Mouse (Mus musculus) spleen, postnatal 4 days (tissue): ENCODE data around the gene Itpr2.

ENCODE experiments used
- DNase-seq, 2 experiments: peaks; one replicate each; pipeline ENCODE4 v3.0.0; 2022; ENCODE audit warnings: low spot score in 2 of 2

Gene Itpr2

GRCm38 (mm10) chr6:146501866-146502804 is at the start of gene Itpr2:
Gene Itpr2, minus strand, starts transcription at chr6:146502223.
- peak; percentile 88 to 93 for DNase-seq

DNA sequence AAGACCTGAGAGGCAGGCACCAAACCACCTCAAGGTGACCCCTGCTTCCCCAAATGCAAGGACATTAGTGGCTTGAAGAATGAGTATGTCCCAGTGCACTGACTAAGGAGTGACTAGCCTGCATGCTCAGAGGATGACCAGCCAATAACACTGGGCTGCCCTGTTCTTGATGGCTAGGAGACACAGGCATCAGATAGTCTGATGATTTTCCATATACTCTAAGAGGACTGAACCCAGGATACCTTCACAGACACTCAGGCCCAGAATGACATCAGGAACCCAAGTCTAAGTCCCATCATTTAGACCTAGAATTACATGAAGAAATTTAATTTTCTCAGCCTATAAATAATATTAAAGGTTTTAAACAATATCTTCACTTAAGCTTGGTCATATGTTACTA is 49.3 kb upstream of the Itpr2 start:
- no peak for DNase-seq

- no peak for DNase-seq
Observed at GRCm38 (mm10) chr6:146550421-146550820, 48.4 kb upstream of the Itpr2 start.

GRCm38 (mm10) chr6:146545289-146545865 is 43.4 kb upstream of the Itpr2 start:
- DNase-seq: no peak

DNA sequence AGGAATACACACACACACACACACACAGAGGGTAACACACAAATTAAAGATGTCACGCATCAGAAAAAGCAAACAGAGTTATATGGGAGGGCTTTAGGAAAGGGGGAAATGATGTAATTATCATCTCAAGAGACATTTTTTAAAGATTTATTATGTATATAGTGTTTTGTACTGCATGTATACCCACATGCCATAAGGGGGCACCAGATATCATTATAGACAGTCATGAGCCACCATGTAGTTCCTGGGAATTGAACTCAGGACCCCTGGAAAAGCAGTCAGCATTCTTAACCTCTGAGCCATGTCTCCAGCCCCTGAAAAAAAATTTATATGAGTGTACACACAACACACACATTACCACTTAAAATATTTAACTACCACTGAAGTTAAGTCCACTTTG is 42.6 kb upstream of the Itpr2 start:
- no peak for DNase-seq

GRCm38 (mm10) chr6:146540386-146540785 is 38.4 kb upstream of the Itpr2 start:
- DNase-seq: no peak

GRCm38 (mm10) chr6:146538661-146539060 is 36.6 kb upstream of the Itpr2 start:
- no peak for DNase-seq

- no peak for DNase-seq
Observed at GRCm38 (mm10) chr6:146538071-146538470, 36.0 kb upstream of the Itpr2 start.

- no peak for DNase-seq
Observed at GRCm38 (mm10) chr6:146537111-146537510, 35.1 kb upstream of the Itpr2 start.

- DNase-seq: no peak
Observed at GRCm38 (mm10) chr6:146535501-146535900, 33.5 kb upstream of the Itpr2 start.

GRCm38 (mm10) chr6:146533146-146533545 is 31.1 kb upstream of the Itpr2 start:
- no peak for DNase-seq

DNA sequence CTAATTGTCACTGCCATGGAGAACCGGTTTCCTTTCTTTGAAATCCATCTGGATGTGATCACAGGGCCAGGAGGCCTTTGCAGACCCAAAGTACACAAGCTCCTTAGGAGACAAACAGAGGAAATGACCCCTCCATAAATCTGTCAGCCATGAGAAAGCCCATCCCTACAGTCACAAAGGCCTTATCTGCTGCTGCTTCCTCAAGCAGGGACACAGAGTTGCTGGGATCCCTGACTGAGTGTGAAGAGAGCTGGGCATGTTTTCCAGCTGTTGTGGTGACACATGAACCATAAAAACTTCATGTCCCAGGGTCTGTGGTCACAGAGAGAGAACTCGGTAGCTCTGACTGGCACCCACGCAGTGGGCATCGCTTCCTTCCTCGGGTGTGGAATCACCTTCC is 28.7 kb upstream of the Itpr2 start:
- no peak for DNase-seq

DNA sequence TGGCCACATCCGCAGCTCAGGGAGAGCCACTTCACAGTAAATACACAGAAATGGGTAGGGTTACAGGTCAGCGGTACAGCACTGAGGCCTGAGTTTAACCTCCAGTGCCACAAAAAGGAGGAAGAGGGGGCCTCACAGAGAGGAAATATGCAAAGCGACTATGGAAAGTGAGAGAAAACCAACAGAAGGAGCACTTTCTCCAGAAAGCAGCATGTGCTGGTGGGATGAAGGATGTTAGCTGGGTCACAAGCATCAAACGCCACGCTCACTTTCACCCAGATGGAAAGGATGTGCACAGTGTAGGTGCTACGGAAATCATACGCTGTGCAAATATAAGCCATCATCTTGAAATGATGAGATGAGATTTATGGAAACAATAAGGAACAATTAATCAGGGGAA is 28.3 kb upstream of the Itpr2 start:
- no peak for DNase-seq

DNA sequence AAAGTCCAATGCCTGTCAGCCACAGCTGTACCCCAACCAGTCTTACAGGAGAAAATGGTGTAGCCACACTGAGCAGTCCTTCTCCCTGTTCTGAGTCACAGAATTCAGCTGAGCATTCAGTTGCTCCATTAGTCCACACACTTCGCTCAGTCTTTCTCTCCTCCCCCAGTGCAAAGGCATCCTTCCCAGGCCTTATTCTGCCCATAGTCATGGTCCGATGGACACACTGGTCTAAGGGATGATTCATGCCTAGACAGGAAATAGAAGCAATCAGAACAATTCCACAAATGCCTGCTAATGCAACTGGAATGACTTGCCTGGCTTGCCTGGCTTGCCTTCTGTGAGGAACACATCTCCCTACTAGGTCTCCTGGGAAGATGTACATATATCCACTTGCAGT is 25.5 kb upstream of the Itpr2 start:
- DNase-seq: no peak

GRCm38 (mm10) chr6:146525500-146525899 is 23.5 kb upstream of the Itpr2 start:
- no peak for DNase-seq

DNA sequence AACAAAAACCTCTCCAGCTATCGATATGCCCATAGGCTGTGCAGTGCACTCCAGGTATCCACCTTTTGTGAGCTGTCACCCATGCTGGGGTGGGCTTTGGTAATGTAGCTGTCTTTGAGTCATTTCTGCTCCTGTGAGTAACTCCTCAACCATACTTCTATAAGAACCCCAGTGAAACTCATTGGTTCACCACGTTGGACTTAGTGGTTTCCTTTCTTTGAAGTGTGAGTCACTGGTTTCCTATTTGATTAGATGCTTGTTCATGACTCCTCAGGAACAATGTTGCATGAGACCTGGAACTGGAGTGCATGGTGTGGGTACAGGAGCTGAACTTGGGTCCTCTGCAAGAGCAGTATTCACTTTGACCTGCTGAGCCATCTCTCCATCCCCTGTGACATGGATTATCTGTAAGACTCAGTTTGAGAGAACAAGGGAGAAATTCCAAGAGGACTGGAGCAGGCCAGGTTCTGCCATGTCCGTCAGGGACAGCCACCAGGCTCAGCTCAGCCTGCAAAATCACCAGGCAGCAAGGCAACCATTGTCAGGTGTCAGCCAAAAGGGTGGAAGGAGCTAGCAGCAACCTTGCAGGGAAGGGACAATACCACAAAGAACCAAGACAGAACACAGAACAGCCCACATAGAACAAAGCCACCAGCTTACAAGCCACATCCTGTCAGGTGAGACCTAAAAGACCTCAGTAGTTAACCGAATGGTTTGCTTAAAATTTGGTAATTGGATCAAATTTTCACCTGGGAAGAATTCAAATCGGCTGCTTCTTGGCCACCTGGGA is 19.6 kb upstream of the Itpr2 start:
- DNase-seq: no peak

DNA sequence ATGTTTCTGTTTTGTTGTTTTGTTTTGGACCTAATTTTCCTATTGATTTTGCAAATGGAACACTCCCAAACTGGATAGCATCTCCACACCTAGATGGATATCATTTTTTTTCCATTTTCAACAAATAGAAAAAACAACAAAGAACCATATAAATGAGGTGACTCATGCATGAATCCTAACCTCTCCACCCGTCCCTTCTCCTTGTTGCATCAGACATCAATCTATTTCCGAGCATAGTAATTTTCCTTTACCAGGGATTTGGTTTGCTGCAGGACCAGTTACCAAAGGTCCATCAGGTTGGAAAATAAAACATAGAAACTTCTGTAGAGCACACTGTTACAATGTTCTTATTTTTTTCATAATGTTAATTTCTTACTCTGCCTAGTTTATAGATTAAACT is 17.0 kb upstream of the Itpr2 start:
- DNase-seq: no peak

GRCm38 (mm10) chr6:146515936-146516335 is 13.9 kb upstream of the Itpr2 start:
- no peak for DNase-seq

GRCm38 (mm10) chr6:146514531-146514948 is 12.5 kb upstream of the Itpr2 start:
- peak in 1 of 2 experiments; percentile 26 for DNase-seq

GRCm38 (mm10) chr6:146513899-146514298 is 11.9 kb upstream of the Itpr2 start:
- DNase-seq: no peak

GRCm38 (mm10) chr6:146513384-146513783 is 11.4 kb upstream of the Itpr2 start:
- no peak for DNase-seq

DNA sequence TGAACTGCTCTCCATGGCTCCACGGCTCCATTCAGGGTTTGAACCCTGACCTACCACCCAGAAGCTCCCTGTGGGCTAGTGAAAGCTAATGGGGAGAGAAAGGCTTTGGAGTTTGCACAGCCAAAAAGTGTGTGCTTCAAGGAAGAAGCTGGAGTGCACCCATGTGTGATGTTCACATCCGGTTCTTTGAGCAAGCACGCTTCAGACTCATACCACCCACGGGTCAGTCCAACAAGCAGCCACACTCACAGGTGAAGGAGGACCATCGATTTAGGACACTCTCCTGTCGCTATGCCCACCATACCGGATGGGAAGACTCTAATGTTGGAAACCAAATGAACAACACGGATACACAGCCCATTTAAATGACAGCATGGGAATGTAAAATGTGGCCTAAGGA is 9.5 kb upstream of the Itpr2 start:
- no peak for DNase-seq
